Mouse (Mus musculus) intestine, postnatal 0 days (tissue): ENCODE results near the gene Gm5127. TPM values are rescaled to one million over a fixed set of nuclear protein-coding genes. Genes with fewer than 3 reads are reported as not detected.

Experiments
- ATAC-seq: fragments of 200-750 bp; cut with Nextera tagmentation; 2 replicates; pipeline ENCODE4 v1.8.0; 2017; ENCODE audit warnings: mild to moderate bottlenecking, moderate TSS enrichment, moderate library complexity
- H3K27ac ChIP-seq: fragments of 300-500 bp; sonication (generic); 2 replicates; pipeline ENCODE4 v1.5.1; 2014; ENCODE audit warnings: mild to moderate bottlenecking, low read depth, low read length, moderate library complexity
- H3K27me3 ChIP-seq: fragments of 300-500 bp; sonication (generic); replicated peaks from 2 replicates; pipeline ENCODE4 v1.6.1; 2014; ENCODE audit warnings: low read length, mixed read lengths; ENCODE audit not compliant: control insufficient read depth, insufficient read depth
- H3K36me3 ChIP-seq: fragments of 300-500 bp; sonication (generic); 2 replicates; pipeline ENCODE4 v1.6.1; 2014; ENCODE audit warnings: mild to moderate bottlenecking, moderate library complexity; ENCODE audit not compliant: control insufficient read depth, insufficient read depth
- H3K4me1 ChIP-seq: fragments of 300-500 bp; sonication (generic); replicated peaks from 2 replicates; pipeline ENCODE4 v1.6.1; 2014; ENCODE audit warnings: antibody characterized with exemption, low read length, mixed read lengths; ENCODE audit not compliant: control insufficient read depth, insufficient read depth
- H3K4me2 ChIP-seq: fragments of 300-500 bp; sonication (generic); replicated peaks from 2 replicates; pipeline ENCODE4 v1.6.1; 2014; ENCODE audit warnings: low read depth, mild to moderate bottlenecking, moderate library complexity
- H3K4me3 ChIP-seq: fragments of 300-500 bp; sonication (generic); 2 replicates; pipeline ENCODE4 v1.5.1; 2014; ENCODE audit warnings: low read depth, low read length
- H3K9ac ChIP-seq: fragments of 300-500 bp; sonication (generic); 2 replicates; pipeline ENCODE4 v1.6.1; 2014; ENCODE audit warnings: mild to moderate bottlenecking, low read depth, low read length
- H3K9me3 ChIP-seq: fragments of 300-500 bp; sonication (generic); 2 replicates; pipeline ENCODE4 v1.6.1; 2016; ENCODE audit warnings: mixed run types; ENCODE audit not compliant: control insufficient read depth
- CTCF ChIP-seq: sonication (generic); IDR thresholded peaks from 2 replicates; pipeline ENCODE4 v1.5.1; 2016; ENCODE audit warnings: low read depth, mild to moderate bottlenecking, control low read depth, antibody characterized with exemption, moderate library complexity
- WGBS: fragments of 180-500 bp; shearing (Covaris S2); extraction: QIAGEN DNeasy Blood & Tissue Kit; methylation state at CpG from one replicate; pipeline ENCODE4 v1.1.7; 2014; 5-methylcytosine and 5-hydroxymethylcytosine counted together
- polyA plus RNA-seq: library from polyadenylated mRNA; unstranded; fragments of >200 nt; fragmentation: Nextera tagmentation; extraction: Ambion mirVana; gene quantifications from 2 replicates; pipeline ENCODE4 v1.2.1, GENCODE M21; 2015

Gm5127 gene
- polyA plus RNA-seq: 0.08 and 0.16 TPM in 2 replicates

DNA sequence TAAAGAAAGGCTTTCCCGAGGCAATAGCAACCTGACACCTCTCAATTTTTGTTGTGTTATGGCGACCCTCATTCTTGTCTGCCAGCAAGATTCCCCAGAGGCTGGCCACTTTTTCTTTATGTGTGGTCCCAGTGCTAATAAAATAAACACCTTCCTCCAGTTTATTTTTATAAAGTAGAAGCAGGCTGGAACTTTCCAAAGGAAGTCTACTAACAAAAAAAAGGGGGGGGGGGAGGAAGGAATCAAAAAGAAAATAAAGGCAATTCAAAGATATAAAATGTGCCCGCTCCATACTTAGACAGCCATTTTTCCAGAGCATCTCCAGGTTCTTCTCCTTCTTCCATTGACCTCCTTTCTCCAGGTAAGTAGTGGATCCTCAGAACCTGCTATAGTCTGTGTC is at the start of gene Gm5127:
Gene Gm5127, plus strand, starts transcription at position 301 of the 400 bp plus-strand sequence.
- Histone ChIP-seq H3K9me3 (no peaks in the 10 kb centered on the region), H3K36me3 (no peaks in the 10 kb centered on the region), H3K27ac (no peak within 1 kb of the TSS), H3K4me3 (no peak within 1 kb of the TSS), H3K4me1 (no peaks in the 10 kb centered on the region), H3K27me3 (no peaks in the 10 kb centered on the region), H3K4me2 (no peak within 1 kb of the TSS), H3K9ac (no peak within 1 kb of the TSS)
- 52% methylated on average over 3 of the region's 3 CpGs for WGBS
- ATAC-seq: no peak
- no peak for TF ChIP-seq CTCF

GRCm38 (mm10) chrX:106536359-106536758 is 46.6 kb upstream of the Gm5127 start:
- Histone ChIP-seq H3K4me2 (no peak overlapping the region), H3K27ac (no peak overlapping the region), H3K4me3 (no peak overlapping the region), H3K9me3 (no peaks in the 10 kb centered on the region), H3K27me3 (no peaks in the 10 kb centered on the region), H3K4me1 (no peaks in the 10 kb centered on the region), H3K36me3 (no peaks in the 10 kb centered on the region), H3K9ac (no peak overlapping the region)
- peak; percentile 37; the same call in 1 of the 2 replicates for TF ChIP-seq CTCF
- ATAC-seq: no peak
- 47% methylated on average over 3 of the region's 3 CpGs for WGBS

DNA sequence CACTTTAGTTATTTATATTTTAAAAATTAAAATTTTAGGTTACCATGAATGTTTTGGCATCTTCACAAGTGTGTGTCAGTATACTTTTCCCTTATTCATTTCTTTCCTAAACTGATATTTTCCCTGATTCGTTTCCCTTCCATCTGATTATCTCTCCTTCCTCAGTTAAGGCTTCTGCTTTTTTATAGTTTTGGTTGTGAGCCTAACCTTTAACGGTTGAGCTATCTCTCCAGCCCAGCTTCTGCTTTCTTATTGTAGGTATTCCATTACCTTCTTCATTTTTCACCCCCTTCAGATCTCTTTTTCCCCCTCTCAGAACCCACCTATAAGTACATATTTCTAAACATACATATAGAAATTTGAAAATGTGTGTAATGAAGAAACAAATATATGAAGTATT is 27.5 kb upstream of the Gm5127 start:
- Histone ChIP-seq H3K27ac (no peak overlapping the region), H3K4me3 (no peak overlapping the region), H3K4me2 (no peak overlapping the region), H3K4me1 (no peaks in the 10 kb centered on the region), H3K9ac (no peak overlapping the region), H3K9me3 (no peaks in the 10 kb centered on the region), H3K27me3 (no peaks in the 10 kb centered on the region), H3K36me3 (no peaks in the 10 kb centered on the region)
- ATAC-seq: no peak
- no peak for TF ChIP-seq CTCF
- WGBS: 71% methylated on average over 2 of the region's 2 CpGs

- no peak for ATAC-seq
- Histone ChIP-seq H3K4me2 (no peak overlapping the region), H3K27ac (no peak overlapping the region), H3K9ac (no peak overlapping the region), H3K36me3 (no peaks in the 10 kb centered on the region), H3K9me3 (no peaks in the 10 kb centered on the region), H3K27me3 (no peaks in the 10 kb centered on the region), H3K4me3 (no peak overlapping the region), H3K4me1 (no peaks in the 10 kb centered on the region)
- WGBS: 64% methylated on average over 3 of the region's 3 CpGs
- no peak for TF ChIP-seq CTCF
Observed at GRCm38 (mm10) chrX:106578966-106579365, 4.0 kb upstream of the Gm5127 start.

DNA sequence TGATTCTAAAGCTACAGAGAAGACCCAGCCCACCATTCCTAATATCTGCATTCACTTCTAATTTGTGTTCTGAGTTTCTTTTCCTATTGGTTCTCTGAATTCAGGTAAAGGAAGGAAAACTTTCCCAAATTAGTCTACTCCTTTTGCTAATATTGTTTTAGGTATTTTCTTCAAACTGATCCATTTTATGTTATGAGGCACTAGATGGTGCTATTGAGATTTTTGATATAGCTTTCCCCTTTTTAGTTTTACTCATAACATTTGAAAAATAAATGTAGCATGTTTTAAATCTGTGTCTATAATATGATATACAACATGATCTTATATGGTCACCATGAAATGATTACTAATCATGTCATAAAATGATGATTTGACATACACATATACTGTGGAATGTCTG is 2.6 kb upstream of the Gm5127 start:
- Histone ChIP-seq H3K9me3 (no peaks in the 10 kb centered on the region), H3K4me1 (no peaks in the 10 kb centered on the region), H3K4me3 (no peak overlapping the region), H3K36me3 (no peaks in the 10 kb centered on the region), H3K27me3 (no peaks in the 10 kb centered on the region), H3K27ac (no peak overlapping the region), H3K4me2 (no peak overlapping the region), H3K9ac (no peak overlapping the region)
- ATAC-seq: no peak
- no peak for TF ChIP-seq CTCF

- Histone ChIP-seq H3K9ac (no peak overlapping the region), H3K4me1 (no peaks in the 10 kb centered on the region), H3K36me3 (no peaks in the 10 kb centered on the region), H3K4me2 (no peak overlapping the region), H3K27ac (no peak overlapping the region), H3K4me3 (no peak overlapping the region), H3K27me3 (no peaks in the 10 kb centered on the region), H3K9me3 (no peaks in the 10 kb centered on the region)
- no peak for ATAC-seq
- 59% methylated on average over 2 of the region's 2 CpGs for WGBS
- no peak for TF ChIP-seq CTCF
Observed at GRCm38 (mm10) chrX:106582197-106582596, 789 bp upstream of the Gm5127 start.

GRCm38 (mm10) chrX:106593914-106594313 is 10.9 kb downstream of the Gm5127 start:
- H3K4me2 ChIP-seq: no peak overlapping the region
- H3K36me3 ChIP-seq: no peaks in the 10 kb centered on the region
- no peak overlapping the region for H3K27ac ChIP-seq
- no peaks in the 10 kb centered on the region for H3K9me3 ChIP-seq
- no peak for TF ChIP-seq CTCF
- H3K9ac ChIP-seq: no peak overlapping the region
- H3K4me1 ChIP-seq: no peaks in the 10 kb centered on the region
- no peak overlapping the region for H3K4me3 ChIP-seq
- H3K27me3 ChIP-seq: no peaks in the 10 kb centered on the region
- no peak for ATAC-seq
